Mouse (Mus musculus): ENCODE data around the gene Catsperd. TPM values are rescaled to one million over a fixed set of nuclear protein-coding genes. Genes with fewer than 3 reads are reported as not detected.

The Catsperd gene
- polyA plus RNA-seq, 1 experiment, result 1.2 TPM

- H3K4me3 ChIP-seq (replicated peaks; ENCODE audit: insufficient read depth, low read depth, low read length), result no peak overlapping the region
- no peak overlapping the region for H3K27ac ChIP-seq (ENCODE audit: insufficient read depth, low read length)
- peaks cover 50% of the 10 kb centered on the region for H3K4me1 ChIP-seq (ENCODE audit: control insufficient read depth, insufficient read depth, low read length)
- no peaks in the 10 kb centered on the region for H3K27me3 ChIP-seq (ENCODE audit: control insufficient read depth, insufficient read depth, low read length)
- TF ChIP-seq CTCF (IDR thresholded peaks at IDR 0.05; ENCODE audit: borderline replicate concordance, insufficient read depth, low read depth, low read length) (no peak), POLR2A (IDR thresholded peaks at IDR 0.05; ENCODE audit: borderline replicate concordance, insufficient read depth, low read length) (no peak)
- DNase-seq, result no peak
Observed at GRCm38 (mm10) chr17:56688045-56688444, 60.1 kb downstream of the Catsperd start.

- H3K27me3 ChIP-seq (ENCODE audit: control insufficient read depth, insufficient read depth, low read length), result no peaks in the 10 kb centered on the region
- H3K27ac ChIP-seq (ENCODE audit: insufficient read depth, low read length), result no peak overlapping the region
- peaks cover 50% of the 10 kb centered on the region for H3K4me1 ChIP-seq (ENCODE audit: control insufficient read depth, insufficient read depth, low read length)
- no peak overlapping the region for H3K4me3 ChIP-seq (replicated peaks; ENCODE audit: insufficient read depth, low read depth, low read length)
- WGBS, result 69% methylated on average over 2 of the region's 2 CpGs
- TF ChIP-seq POLR2A (IDR thresholded peaks at IDR 0.05; ENCODE audit: borderline replicate concordance, insufficient read depth, low read length) (no peak), CTCF (IDR thresholded peaks at IDR 0.05; ENCODE audit: borderline replicate concordance, insufficient read depth, low read depth, low read length) (no peak)
- DNase-seq, result no peak
Observed at GRCm38 (mm10) chr17:56688689-56689088, 60.7 kb downstream of the Catsperd start.

- H3K4me1 ChIP-seq (ENCODE audit: control insufficient read depth, insufficient read depth, low read length), result peaks cover 24% of the 10 kb centered on the region
- TF ChIP-seq CTCF (IDR thresholded peaks at IDR 0.05; ENCODE audit: borderline replicate concordance, insufficient read depth, low read depth, low read length) (no peak), POLR2A (IDR thresholded peaks at IDR 0.05; ENCODE audit: borderline replicate concordance, insufficient read depth, low read length) (no peak)
- DNase-seq, result no peak
- H3K27ac ChIP-seq (ENCODE audit: insufficient read depth, low read length), result peak overlapping the region; percentile 43; the same call in 1 of the 2 replicates
- no peaks in the 10 kb centered on the region for H3K27me3 ChIP-seq (ENCODE audit: control insufficient read depth, insufficient read depth, low read length)
- 9% methylated on average over 1 of the region's 1 CpGs for WGBS
- H3K4me3 ChIP-seq (replicated peaks; ENCODE audit: insufficient read depth, low read depth, low read length), result no peak overlapping the region
Observed at GRCm38 (mm10) chr17:56693395-56693794, 65.5 kb downstream of the Catsperd start.

- peak; percentile 88 to 89 for DNase-seq
- WGBS, result 7% methylated on average over 6 of the region's 6 CpGs
- Histone ChIP-seq H3K27ac (ENCODE audit: insufficient read depth, low read length) (peak overlapping the region; percentile 43; the same call in 1 of the 2 replicates), H3K4me1 (ENCODE audit: control insufficient read depth, insufficient read depth, low read length) (peaks cover 24% of the 10 kb centered on the region), H3K4me3 (replicated peaks; ENCODE audit: insufficient read depth, low read depth, low read length) (no peak overlapping the region), H3K27me3 (ENCODE audit: control insufficient read depth, insufficient read depth, low read length) (no peaks in the 10 kb centered on the region)
- TF ChIP-seq CTCF (IDR thresholded peaks at IDR 0.05; ENCODE audit: borderline replicate concordance, insufficient read depth, low read depth, low read length) (no peak), POLR2A (IDR thresholded peaks at IDR 0.05; ENCODE audit: borderline replicate concordance, insufficient read depth, low read length) (no peak)
Observed at GRCm38 (mm10) chr17:56693851-56694310, 65.9 kb downstream of the Catsperd start.

- no peak for TF ChIP-seq POLR2A (IDR thresholded peaks at IDR 0.05; ENCODE audit: borderline replicate concordance, insufficient read depth, low read length)
- TF ChIP-seq CTCF (IDR thresholded peaks at IDR 0.05; ENCODE audit: borderline replicate concordance, insufficient read depth, low read depth, low read length), result no peak
- no peak for DNase-seq
- H3K27me3 ChIP-seq (ENCODE audit: control insufficient read depth, insufficient read depth, low read length), result no peaks in the 10 kb centered on the region
- 72% methylated on average over 2 of the region's 2 CpGs for WGBS
- no peak overlapping the region for H3K4me3 ChIP-seq (replicated peaks; ENCODE audit: insufficient read depth, low read depth, low read length)
- H3K27ac ChIP-seq (ENCODE audit: insufficient read depth, low read length), result no peak overlapping the region
- H3K4me1 ChIP-seq (ENCODE audit: control insufficient read depth, insufficient read depth, low read length), result no peaks in the 10 kb centered on the region; the same call in 1 of the 2 replicates
Observed at GRCm38 (mm10) chr17:56700451-56700850, 72.5 kb downstream of the Catsperd start.

GRCm38 (mm10) chr17:56703038-56703437, 75.1 kb downstream of the Catsperd start:
- DNase-seq, result no peak

GRCm38 (mm10) chr17:56706515-56706914, 78.6 kb downstream of the Catsperd start:
- Histone ChIP-seq H3K27ac (ENCODE audit: insufficient read depth, low read length) (no peak overlapping the region), H3K4me1 (ENCODE audit: control insufficient read depth, insufficient read depth, low read length) (no peaks in the 10 kb centered on the region), H3K4me3 (replicated peaks; ENCODE audit: insufficient read depth, low read depth, low read length) (no peak overlapping the region), H3K27me3 (ENCODE audit: control insufficient read depth, insufficient read depth, low read length) (no peaks in the 10 kb centered on the region)
- no peak for DNase-seq
- TF ChIP-seq POLR2A (IDR thresholded peaks at IDR 0.05; ENCODE audit: borderline replicate concordance, insufficient read depth, low read length), result no peak
- no peak for TF ChIP-seq CTCF (IDR thresholded peaks at IDR 0.05; ENCODE audit: borderline replicate concordance, insufficient read depth, low read depth, low read length)
- 94% methylated on average over 1 of the region's 1 CpGs for WGBS

More at GRCm38 (mm10) chr17:56703038-56703437, 75.1 kb downstream of the Catsperd start:
- no peaks in the 10 kb centered on the region for H3K27me3 ChIP-seq (ENCODE audit: control insufficient read depth, insufficient read depth, low read length)
- H3K4me1 ChIP-seq (ENCODE audit: control insufficient read depth, insufficient read depth, low read length), result no peaks in the 10 kb centered on the region
- 81% methylated on average over 4 of the region's 4 CpGs for WGBS
- no peak overlapping the region for H3K27ac ChIP-seq (ENCODE audit: insufficient read depth, low read length)
- H3K4me3 ChIP-seq (replicated peaks; ENCODE audit: insufficient read depth, low read depth, low read length), result no peak overlapping the region
- no peak for TF ChIP-seq POLR2A (IDR thresholded peaks at IDR 0.05; ENCODE audit: borderline replicate concordance, insufficient read depth, low read length)
- no peak for TF ChIP-seq CTCF (IDR thresholded peaks at IDR 0.05; ENCODE audit: borderline replicate concordance, insufficient read depth, low read depth, low read length)

GRCm38 (mm10) chr17:56708692-56709091, 80.7 kb downstream of the Catsperd start:
- H3K4me1 ChIP-seq (ENCODE audit: control insufficient read depth, insufficient read depth, low read length), result no peaks in the 10 kb centered on the region
- no peak overlapping the region for H3K27ac ChIP-seq (ENCODE audit: insufficient read depth, low read length)
- no peak overlapping the region for H3K4me3 ChIP-seq (replicated peaks; ENCODE audit: insufficient read depth, low read depth, low read length)
- 24% methylated on average over 4 of the region's 4 CpGs for WGBS
- no peak for TF ChIP-seq POLR2A (IDR thresholded peaks at IDR 0.05; ENCODE audit: borderline replicate concordance, insufficient read depth, low read length)
- TF ChIP-seq CTCF (IDR thresholded peaks at IDR 0.05; ENCODE audit: borderline replicate concordance, insufficient read depth, low read depth, low read length), result no peak
- no peak for DNase-seq
- H3K27me3 ChIP-seq (ENCODE audit: control insufficient read depth, insufficient read depth, low read length), result no peaks in the 10 kb centered on the region

Measured in cerebellum, adult 2 months (tissue).